Mouse (Mus musculus) liver, adult 2 months (tissue): ENCODE results near the gene Scn4a.

Source experiments
- CTCF ChIP-seq: fragments of 200-500 bp; IDR thresholded peaks from 2 replicates; pipeline ENCODE4 v1.5.1; 2011; ENCODE audit warnings: low read depth, low read length, control low read depth
- POLR2A ChIP-seq: fragments of 200-500 bp; IDR thresholded peaks from 2 replicates; pipeline ENCODE4 v1.6.1; 2011; ENCODE audit warnings: low read length, control low read depth; ENCODE audit not compliant: insufficient read depth; ENCODE audit errors: extremely low read depth

GRCm38 (mm10) chr11:106382424-106382823, 29.3 kb upstream of the Scn4a start:
- TF ChIP-seq CTCF: no peak
- no peak for TF ChIP-seq POLR2A
